Mouse (Mus musculus): ENCODE measurements around the gene Magi1. TPM values are rescaled to one million over a fixed set of nuclear protein-coding genes. Genes with fewer than 3 reads are reported as not detected.
A peak's percentile ranks its signal among the peaks of the same experiment; 100 is the strongest.

The Magi1 gene
- total RNA-seq, 2 experiments from 2014 or later, result 87.2 to 87.4 TPM

DNA sequence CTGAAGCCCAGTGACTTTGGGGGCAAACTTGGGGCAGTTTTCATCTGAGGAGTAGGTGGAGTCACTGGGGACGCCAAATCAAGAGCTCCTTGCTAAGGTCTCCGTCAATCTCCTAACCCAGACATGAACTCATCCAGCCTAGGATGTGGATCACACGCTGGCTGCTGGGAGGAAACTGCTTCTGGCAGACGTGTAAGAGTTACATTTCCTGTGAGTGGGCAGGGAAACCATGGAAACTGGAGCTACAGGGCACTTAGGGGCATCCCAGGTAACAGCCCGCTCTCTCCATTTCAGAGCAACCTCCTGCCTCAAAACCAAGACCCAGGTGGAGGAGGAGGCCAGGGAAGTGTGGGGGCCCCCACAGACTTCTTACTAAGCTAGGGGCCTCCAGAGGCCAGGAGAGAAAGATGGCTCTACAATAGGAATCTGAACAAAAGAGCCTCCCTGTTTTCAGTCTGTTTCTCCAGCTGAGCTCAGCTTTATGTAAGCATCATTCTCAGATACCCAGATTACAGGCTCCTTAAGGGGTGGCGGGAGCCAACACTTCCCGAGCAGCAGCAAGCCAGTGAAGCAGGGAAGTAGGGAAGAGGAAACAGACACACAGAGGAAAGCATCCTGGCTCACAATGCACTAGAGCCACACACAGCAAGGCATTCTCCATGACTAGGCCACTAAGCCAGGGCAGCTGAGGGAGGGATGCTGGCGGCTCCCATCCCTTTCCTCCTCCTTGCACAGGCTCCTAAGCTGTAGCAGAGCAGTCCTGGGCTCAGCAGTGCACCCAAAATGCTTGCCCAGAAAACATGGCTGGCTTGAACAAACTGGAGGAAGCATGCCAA lies 427.7 kb downstream of the Magi1 start:
- intact Hi-C loops (cut with DNase I), result no loop called here

DNA sequence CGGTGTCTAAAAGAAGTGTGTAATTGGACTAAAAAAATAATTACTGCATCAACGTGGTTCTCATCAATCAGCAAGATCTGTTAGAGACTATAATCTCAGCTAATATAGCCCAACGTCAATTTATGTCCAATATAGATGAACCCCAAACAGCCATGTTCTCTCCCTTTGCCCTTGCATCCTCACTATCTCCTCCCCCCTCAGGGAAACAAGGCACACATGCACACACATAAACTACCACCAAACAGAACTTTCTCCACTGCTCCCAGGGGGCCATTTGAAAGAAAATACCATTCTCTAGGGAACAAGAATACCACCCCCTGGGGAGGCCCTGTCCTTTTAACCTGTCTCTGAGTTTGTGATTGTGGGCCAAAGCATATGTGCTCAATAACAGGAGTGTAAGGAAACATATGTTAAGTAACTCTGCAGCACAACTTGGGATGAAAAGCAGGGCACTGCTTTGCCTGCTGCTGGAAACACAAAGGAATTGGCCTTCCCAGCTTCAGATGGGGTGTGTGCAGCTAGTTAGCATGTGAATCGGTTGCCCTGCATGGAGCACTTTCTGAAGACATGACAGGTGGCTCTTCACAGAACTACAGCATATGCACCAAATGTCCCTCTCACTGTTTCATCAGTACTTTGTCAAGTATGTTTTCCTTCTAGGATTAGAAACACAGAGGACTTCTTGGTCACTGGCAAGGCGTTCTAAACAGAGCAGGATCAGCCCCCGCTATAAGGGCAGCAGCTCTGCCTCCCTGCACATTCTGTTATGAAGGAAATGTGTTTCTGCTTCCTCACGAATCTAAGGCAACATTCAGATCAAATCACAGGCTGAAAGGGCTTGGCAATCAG lies 434.6 kb downstream of the Magi1 start:
- intact Hi-C loops (cut with DNase I), result no loop called here
- peak; percentile 21 for DNase-seq

More for the DNA sequence above, 427.7 kb downstream of the Magi1 start:
- peak; percentile 58 for DNase-seq

GRCm38 (mm10) chr6:93845498-93845897 lies 438.2 kb downstream of the Magi1 start:
- no peak for DNase-seq
- intact Hi-C loops (cut with DNase I), result no loop called here

DNA sequence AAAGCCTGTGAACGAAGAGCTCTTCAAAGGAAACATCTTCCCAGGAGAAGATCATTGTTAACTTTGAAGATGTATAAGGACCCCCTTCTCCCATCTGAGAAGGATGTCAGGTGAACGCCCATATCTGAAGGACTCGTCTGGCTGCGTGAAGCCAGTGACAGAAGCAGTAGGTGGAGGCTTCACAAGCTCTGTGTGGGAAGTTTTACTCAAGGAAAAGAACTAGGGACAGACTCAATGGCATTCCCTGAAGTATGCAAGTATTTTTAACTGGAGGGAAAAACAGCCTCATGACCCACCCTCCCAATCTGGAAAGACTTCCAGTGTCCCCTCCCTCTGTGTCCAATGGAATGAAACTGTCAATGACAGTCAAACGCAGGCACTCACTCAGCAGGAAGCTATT lies 438.6 kb downstream of the Magi1 start:
- DNase-seq, result no peak
- intact Hi-C loops (cut with DNase I), result no loop called here

DNA sequence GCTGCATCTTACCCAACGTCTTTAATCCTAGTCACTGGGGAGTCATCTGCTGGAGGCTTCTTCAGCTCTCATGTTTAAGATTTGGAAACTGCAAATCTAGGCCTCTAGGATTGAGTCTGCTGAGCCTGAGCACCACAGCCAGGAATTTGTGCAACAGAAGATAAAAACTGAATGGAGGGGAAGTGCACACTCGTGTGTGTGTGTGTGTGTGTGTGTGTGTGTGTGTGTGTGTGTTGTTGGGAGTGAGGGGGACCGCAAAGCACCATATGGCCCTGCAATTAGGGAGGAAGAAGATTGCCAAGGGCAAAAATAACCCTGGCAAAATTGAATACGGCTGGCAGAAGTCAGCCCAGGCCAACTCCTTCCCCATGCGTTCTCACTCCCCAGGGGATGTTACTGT lies 439.1 kb downstream of the Magi1 start:
- intact Hi-C loops (cut with DNase I), result no loop called here
- peak; percentile 50 for DNase-seq

DNA sequence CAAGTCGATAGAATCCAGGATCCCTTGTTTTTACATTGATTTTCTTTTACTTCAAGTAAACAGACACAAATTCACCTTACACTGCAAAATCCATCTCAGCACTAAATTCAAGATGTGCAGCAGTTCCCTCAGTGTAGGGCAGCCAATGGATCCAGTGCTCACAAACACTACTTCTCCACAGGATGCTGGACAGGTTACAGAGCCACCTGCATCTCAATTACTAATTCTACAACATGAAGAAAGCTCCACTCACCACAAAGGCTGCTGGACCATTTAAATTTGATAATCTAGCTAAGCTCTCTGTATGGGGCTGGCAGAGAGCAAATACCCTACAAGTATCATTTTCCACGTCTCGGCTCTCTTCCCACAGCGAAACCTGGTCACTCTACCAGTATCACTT lies 445.3 kb downstream of the Magi1 start:
- no peak for DNase-seq
- intact Hi-C loops (cut with DNase I), result no loop called here

GRCm38 (mm10) chr6:93836585-93836984 lies 447.1 kb downstream of the Magi1 start:
- DNase-seq, result no peak
- intact Hi-C loops (cut with DNase I), result no loop called here

DNA sequence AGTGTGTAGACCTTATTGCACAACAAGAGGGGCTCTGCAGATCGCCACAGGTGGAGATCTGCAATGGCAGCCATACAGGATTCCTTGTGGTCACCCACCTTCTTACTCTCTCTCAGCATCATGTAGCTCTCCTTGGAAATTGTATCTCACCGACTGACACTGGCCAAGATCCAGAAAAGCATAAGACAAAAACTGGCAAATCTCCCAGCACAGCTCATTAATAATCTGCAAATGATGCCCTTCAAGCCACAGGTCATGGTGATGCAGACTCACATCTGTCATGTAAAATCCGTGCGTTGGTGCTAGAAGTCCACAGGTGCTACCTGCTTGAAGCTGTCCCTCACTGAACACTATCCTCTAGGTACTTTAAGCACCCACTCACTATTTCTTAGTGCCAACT lies 448.5 kb downstream of the Magi1 start:
- DNase-seq, result peak; percentile 18
- intact Hi-C loops (cut with DNase I), result no loop called here

GRCm38 (mm10) chr6:93828262-93828661 lies 455.5 kb downstream of the Magi1 start:
- intact Hi-C loops (cut with DNase I), result no loop called here
- DNase-seq, result no peak

- intact Hi-C loops (cut with DNase I), result no loop called here
- DNase-seq, result no peak
Measured at GRCm38 (mm10) chr6:93826875-93827274, 456.8 kb downstream of the Magi1 start.

DNA sequence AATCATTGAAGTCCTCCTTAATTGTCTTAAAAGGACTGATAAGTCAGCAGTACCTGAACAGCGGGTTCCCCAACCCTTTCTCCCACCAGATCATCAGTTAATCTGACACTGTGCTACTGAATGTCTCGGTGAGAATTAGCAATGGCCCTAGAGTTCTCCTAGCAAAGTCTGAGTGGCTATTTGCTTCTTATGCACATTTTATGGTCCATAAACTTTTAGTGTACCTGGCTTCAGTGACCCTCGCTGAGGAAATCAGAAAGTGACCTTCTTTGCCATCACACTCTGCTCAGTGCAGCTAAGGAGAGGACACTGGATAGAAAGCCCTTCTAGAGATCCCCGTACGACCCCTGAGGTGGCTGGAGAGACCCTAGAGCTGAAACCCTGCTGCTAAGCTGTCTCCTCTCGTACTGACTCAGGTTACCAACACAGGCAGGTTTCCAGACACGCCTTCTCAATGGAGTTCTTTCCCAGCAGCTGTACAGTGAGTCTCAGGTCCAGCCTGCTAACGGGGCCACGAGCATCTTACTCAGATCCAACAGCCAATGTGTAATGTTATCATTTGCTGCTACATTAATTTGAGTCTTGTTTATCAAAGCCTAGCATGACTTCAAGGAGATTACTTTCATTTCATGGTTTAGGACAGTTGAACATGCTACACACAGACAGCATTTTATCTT lies 461.4 kb downstream of the Magi1 start:
- no peak for DNase-seq
- intact Hi-C loops (cut with DNase I), result no loop called here

DNA sequence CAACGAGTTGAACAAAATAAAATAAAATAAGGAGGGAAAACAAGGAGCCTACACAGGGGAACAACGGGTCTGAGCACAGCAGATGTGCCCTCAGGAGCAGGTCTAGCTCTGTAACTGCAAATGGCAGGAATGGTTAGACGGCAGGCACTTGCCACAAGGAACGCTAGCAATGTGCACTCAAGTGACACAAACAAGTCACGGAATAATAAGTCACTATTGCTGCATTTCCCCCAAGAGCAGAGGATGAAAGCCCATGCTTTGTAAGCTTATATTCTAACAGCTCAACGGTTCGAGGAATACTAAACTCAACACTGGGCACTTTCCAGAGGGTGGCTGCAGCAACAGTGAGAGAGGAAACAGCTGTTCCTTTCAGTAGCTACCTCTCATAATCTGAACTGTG lies 462.2 kb downstream of the Magi1 start:
- no peak for DNase-seq
- intact Hi-C loops (cut with DNase I), result no loop called here

DNA sequence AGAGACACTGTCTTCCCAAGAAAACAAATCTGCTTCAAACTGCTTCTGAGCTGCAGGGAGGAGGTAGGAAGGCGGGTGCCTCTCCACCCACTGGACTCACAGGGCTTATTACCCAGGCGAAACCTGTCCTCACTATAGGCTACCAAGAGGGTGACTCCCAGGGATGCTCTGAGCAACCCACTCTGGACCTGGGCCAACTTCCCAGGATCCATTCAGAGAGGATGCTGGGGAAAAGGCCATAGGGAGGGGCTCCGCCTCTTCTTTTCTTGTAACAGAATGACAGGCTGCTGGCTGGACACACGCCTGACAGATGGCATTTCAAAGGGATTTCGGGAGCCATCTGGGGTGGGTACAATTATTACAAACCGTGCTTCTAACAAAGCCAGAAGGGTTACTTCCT lies 463.8 kb downstream of the Magi1 start:
- intact Hi-C loops (cut with DNase I), result no loop called here
- DNase-seq, result peak; percentile 98

DNA sequence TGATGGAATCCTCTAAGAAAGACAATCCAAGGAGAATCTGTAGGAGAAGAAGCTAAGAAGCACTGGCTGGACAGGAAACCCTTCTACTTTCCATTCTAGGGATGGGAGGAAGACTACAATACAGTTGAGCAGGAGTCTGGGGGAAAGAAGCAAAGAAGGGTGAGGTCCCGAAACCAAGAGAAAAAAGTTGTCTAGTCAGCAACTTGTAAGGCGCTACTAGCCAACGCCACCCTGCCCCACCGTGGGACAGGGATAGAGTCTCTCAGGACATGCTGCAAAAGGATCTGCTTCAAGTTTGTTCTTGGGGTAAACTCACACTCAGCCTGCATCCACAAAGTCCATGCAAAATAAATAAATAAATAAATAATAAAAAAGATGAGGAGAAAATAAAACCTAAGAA lies 464.4 kb downstream of the Magi1 start:
- intact Hi-C loops (cut with DNase I), result no loop called here
- no peak for DNase-seq

DNA sequence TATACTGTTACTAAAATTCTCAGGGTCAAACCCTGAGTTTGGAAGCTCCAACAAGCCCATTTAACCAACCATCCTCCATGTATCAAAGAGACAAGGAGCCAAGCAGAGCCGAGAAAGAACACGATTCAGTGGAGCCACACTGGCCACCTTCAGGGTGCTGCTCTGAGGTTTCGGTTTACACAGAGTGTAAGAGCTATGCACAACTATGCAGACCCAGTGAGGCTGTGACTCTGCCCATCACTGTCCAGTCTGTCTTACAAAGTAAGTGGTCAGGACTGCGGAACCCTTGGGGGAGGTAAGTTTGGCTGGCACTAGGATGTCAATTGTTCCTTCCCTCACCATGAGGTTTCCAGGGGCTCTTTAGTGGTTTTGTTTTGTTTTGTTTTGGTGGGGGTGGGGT lies 465.2 kb downstream of the Magi1 start:
- no peak for DNase-seq
- intact Hi-C loops (cut with DNase I), result no loop called here

DNA sequence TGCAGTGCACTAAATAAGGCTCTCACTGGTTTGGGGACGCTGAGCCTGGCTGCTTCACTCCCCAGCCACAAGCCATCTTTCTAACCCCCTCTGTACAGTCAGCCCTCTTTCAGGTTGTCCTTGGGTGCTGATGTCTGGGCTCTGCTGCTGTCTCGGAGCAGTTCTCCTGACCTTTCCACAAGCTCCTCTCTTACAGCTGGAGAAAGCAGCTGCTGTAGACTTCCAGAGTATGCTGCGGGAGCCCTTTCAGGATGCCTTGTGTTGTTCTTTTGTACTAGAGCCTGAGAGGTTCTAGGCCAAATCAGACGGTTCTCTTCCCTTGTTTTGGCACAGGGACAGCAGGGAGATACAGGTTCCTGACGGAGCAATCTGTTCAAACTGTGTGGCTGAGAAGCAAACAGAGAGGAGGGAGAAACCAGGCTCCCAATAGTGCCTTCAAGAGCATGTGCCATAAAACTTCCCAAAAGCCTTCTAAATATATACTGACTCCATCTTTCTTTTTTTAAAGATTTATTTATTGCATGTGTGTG lies 478.2 kb downstream of the Magi1 start:
- no peak for DNase-seq

GRCm38 (mm10) chr6:93802390-93802789 lies 481.3 kb downstream of the Magi1 start:
- intact Hi-C loops (cut with DNase I), result no loop called here

More for the DNA sequence above, 478.2 kb downstream of the Magi1 start:
- intact Hi-C loops (cut with DNase I), result no loop called here

DNA sequence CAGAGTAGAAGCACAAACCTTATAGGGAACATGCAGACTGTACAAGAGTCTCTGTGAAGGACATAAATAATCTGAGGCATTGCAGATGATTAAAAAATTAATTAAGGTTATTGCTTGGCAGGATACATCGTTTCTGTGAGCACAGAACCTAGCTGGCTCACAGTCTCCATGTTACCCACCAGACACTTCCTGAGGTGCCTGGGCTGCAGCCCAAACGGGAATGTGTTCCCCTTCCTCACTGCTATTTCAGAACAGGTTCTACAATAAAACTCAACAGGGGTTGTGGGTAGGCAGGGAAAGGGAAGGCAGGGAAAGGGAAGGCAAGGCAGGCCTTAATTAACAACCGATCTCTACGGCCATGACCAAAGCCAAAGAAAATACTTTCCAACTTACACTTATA lies 483.3 kb downstream of the Magi1 start:
- intact Hi-C loops (cut with DNase I), result no loop called here
- no peak for DNase-seq

More at GRCm38 (mm10) chr6:93802390-93802789, 481.3 kb downstream of the Magi1 start:
- no peak for DNase-seq

DNA sequence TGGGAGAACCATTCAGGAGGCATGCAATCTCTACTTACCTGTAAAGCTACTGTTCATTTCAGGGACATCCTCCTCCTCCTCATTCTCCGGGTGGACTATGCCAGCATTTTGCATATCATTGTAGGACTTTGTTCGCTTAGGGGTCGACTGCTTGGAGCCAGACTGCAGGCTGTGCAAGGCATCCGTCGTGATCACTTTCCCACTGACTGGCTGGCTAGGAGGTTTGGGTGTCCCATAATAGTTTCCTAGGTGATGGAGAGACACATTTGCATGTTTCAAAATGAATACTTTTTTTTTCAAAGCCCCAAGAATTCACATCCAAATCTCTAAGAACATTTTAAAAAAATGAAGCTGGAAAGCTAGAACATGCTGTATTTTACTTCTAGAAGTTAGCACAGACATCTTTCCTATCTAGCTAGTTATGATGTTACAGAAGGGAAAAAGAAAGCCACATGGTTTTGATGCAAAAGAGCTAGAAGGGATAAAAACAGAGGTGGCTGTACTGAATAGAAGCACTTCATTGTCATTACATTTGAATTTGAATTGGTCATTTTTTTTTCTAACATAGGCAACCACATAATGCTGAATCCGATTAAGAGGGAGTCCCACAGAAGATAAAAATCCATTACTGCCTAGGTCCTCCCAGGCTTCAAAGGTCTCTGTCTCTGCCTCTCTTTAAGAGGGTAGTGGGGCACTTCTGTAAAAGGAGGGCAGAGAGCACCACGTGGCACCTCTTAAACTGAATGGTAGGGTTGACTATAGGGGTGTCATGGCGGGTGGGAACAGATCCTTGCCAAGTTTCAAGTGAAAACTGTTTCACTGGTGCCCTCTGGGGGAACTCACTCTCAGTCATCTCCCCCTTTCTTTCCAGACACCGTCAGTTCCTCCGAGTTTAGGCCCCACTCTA lies 491.2 kb downstream of the Magi1 start:
- DNase-seq, result peak; percentile 19
- intact Hi-C loops (cut with DNase I), result no loop called here

DNA sequence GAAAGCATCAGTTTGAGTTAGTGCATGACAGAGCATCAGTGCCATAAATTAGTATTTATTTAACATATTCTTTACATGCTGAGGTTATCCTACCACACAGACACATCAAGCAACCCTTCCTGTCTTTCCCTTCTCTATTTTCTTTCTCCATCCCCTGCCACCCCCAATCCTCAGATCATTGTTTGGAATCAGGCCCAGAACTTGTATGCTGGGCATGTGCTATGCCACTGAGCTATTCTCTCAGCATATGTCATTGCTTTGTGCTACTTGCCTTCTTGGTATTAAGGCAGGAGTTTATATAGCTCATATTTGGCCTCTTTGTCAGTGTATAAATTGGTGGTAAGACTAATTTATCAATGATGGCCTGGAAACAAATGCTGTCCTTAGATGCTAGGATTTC lies 494.0 kb downstream of the Magi1 start:
- DNase-seq, result no peak
- intact Hi-C loops (cut with DNase I), result no loop called here
